Mouse (Mus musculus): ENCODE data around the gene Fdps. TPM values are rescaled to one million over a fixed set of nuclear protein-coding genes. Genes with fewer than 3 reads are reported as not detected.
A peak's percentile ranks its signal among the peaks of the same experiment; 100 is the strongest.

Gene Fdps
- polyA plus RNA-seq, 1 experiment, result 48.9 TPM

GRCm38 (mm10) chr3:89106881-89107280 lies 5.1 kb upstream of the Fdps start:
- peaks cover 70% of the 10 kb centered on the region for H3K4me1 ChIP-seq
- H3K4me3 ChIP-seq (replicated peaks), result peak overlapping the region; percentile 53
- no peaks in the 10 kb centered on the region for H3K27me3 ChIP-seq (replicated peaks)
- TF ChIP-seq GATA1 (IDR thresholded peaks at IDR 0.05; ENCODE audit: borderline replicate concordance, low read length), result peak; percentile 32; the same call in 1 of the 3 replicates
- 0 out of 2 replicates have a peak, but pooled peaks have one; percentile 11 for TF ChIP-seq FLI1 (IDR thresholded peaks at IDR 0.05; ENCODE audit: low read length)
- H3K9me3 ChIP-seq, result no peaks in the 10 kb centered on the region
- no peaks in the 10 kb centered on the region for H3K36me3 ChIP-seq (replicated peaks; ENCODE audit: low read length)

- H3K4me3 ChIP-seq (replicated peaks), result peak overlapping the region; percentile 59
- TF ChIP-seq FLI1 (IDR thresholded peaks at IDR 0.05; ENCODE audit: low read length), result no peak
- TF ChIP-seq GATA1 (IDR thresholded peaks at IDR 0.05; ENCODE audit: borderline replicate concordance, low read length), result no peak
- H3K9me3 ChIP-seq, result no peaks in the 10 kb centered on the region
- H3K27me3 ChIP-seq (replicated peaks), result no peaks in the 10 kb centered on the region
- peaks cover 25% of the 10 kb centered on the region for H3K36me3 ChIP-seq (replicated peaks; ENCODE audit: low read length)
- H3K4me1 ChIP-seq, result peaks cover 80% of the 10 kb centered on the region
These were observed 1.5 kb upstream of the Fdps start for GRCm38 (mm10) chr3:89103291-89103595.

- Histone ChIP-seq H3K4me1 (peaks cover 80% of the 10 kb centered on the region), H3K9me3 (no peaks in the 10 kb centered on the region), H3K27me3 (replicated peaks) (no peaks in the 10 kb centered on the region), H3K4me3 (replicated peaks) (peak overlapping the region; percentile 92), H3K36me3 (replicated peaks; ENCODE audit: low read length) (peaks cover 30% of the 10 kb centered on the region)
- TF ChIP-seq FLI1 (IDR thresholded peaks at IDR 0.05; ENCODE audit: low read length), result no peak
- no peak for TF ChIP-seq GATA1 (IDR thresholded peaks at IDR 0.05; ENCODE audit: borderline replicate concordance, low read length)
These were observed 934 bp upstream of the Fdps start for GRCm38 (mm10) chr3:89102495-89103290.

GRCm38 (mm10) chr3:89101459-89101811 lies 324 bp downstream of the Fdps start:
- Histone ChIP-seq H3K27me3 (replicated peaks) (no peaks in the 10 kb centered on the region), H3K36me3 (replicated peaks; ENCODE audit: low read length) (peaks cover 43% of the 10 kb centered on the region), H3K9me3 (no peaks in the 10 kb centered on the region), H3K4me3 (replicated peaks) (peak overlapping the region; percentile 92), H3K4me1 (peaks cover 80% of the 10 kb centered on the region)
- TF ChIP-seq FLI1 (IDR thresholded peaks at IDR 0.05; ENCODE audit: low read length), result no peak
- TF ChIP-seq GATA1 (IDR thresholded peaks at IDR 0.05; ENCODE audit: borderline replicate concordance, low read length), result no peak

- Histone ChIP-seq H3K9me3 (no peaks in the 10 kb centered on the region), H3K4me3 (replicated peaks) (peak within 1 kb of the TSS; percentile 92), H3K27me3 (replicated peaks) (no peaks in the 10 kb centered on the region), H3K4me1 (peaks cover 80% of the 10 kb centered on the region), H3K36me3 (replicated peaks; ENCODE audit: low read length) (peaks cover 49% of the 10 kb centered on the region)
- TF ChIP-seq FLI1 (IDR thresholded peaks at IDR 0.05; ENCODE audit: low read length) (no peak), GATA1 (IDR thresholded peaks at IDR 0.05; ENCODE audit: borderline replicate concordance, low read length) (no peak)
These were observed 948 bp downstream of the Fdps start, which contains the start of gene Gm43738 for GRCm38 (mm10) chr3:89100811-89101210. Gene Gm43738, minus strand, starts transcription at chr3:89101099.

- no peaks in the 10 kb centered on the region for H3K9me3 ChIP-seq
- H3K36me3 ChIP-seq (replicated peaks; ENCODE audit: low read length), result peaks cover 64% of the 10 kb centered on the region
- H3K4me1 ChIP-seq, result peaks cover 76% of the 10 kb centered on the region
- TF ChIP-seq GATA1 (IDR thresholded peaks at IDR 0.05; ENCODE audit: borderline replicate concordance, low read length) (no peak), FLI1 (IDR thresholded peaks at IDR 0.05; ENCODE audit: low read length) (no peak)
- H3K27me3 ChIP-seq (replicated peaks), result peaks cover 16% of the 10 kb centered on the region
- no peak overlapping the region for H3K4me3 ChIP-seq (replicated peaks)
These were observed 7.7 kb downstream of the Fdps start for GRCm38 (mm10) chr3:89094021-89094420.

GRCm38 (mm10) chr3:89093175-89093574 lies 8.6 kb downstream of the Fdps start, which contains the start of gene Rusc1:
Gene Rusc1, minus strand, starts transcription at chr3:89093311.
- Histone ChIP-seq H3K9me3 (no peaks in the 10 kb centered on the region), H3K27me3 (replicated peaks) (peaks cover 16% of the 10 kb centered on the region), H3K4me1 (peaks cover 76% of the 10 kb centered on the region), H3K4me3 (replicated peaks) (peak within 1 kb of the TSS; percentile 12), H3K36me3 (replicated peaks; ENCODE audit: low read length) (peaks cover 62% of the 10 kb centered on the region)
- no peak for TF ChIP-seq GATA1 (IDR thresholded peaks at IDR 0.05; ENCODE audit: borderline replicate concordance, low read length)

- peak overlapping the region; percentile 12 for H3K4me3 ChIP-seq (replicated peaks)
- H3K36me3 ChIP-seq (replicated peaks; ENCODE audit: low read length), result peaks cover 62% of the 10 kb centered on the region
- no peaks in the 10 kb centered on the region for H3K9me3 ChIP-seq
- peaks cover 16% of the 10 kb centered on the region for H3K27me3 ChIP-seq (replicated peaks)
- H3K4me1 ChIP-seq, result peaks cover 76% of the 10 kb centered on the region
- TF ChIP-seq FLI1 (IDR thresholded peaks at IDR 0.05; ENCODE audit: low read length), result no peak
- TF ChIP-seq GATA1 (IDR thresholded peaks at IDR 0.05; ENCODE audit: borderline replicate concordance, low read length), result no peak
These were observed 9.2 kb downstream of the Fdps start for GRCm38 (mm10) chr3:89092509-89093090.

- Histone ChIP-seq H3K4me1 (peaks cover 76% of the 10 kb centered on the region), H3K27me3 (replicated peaks) (peaks cover 16% of the 10 kb centered on the region), H3K36me3 (replicated peaks; ENCODE audit: low read length) (peaks cover 62% of the 10 kb centered on the region), H3K4me3 (replicated peaks) (peak overlapping the region; percentile 96), H3K9me3 (no peaks in the 10 kb centered on the region)
- no peak for TF ChIP-seq GATA1 (IDR thresholded peaks at IDR 0.05; ENCODE audit: borderline replicate concordance, low read length)
- TF ChIP-seq FLI1 (IDR thresholded peaks at IDR 0.05; ENCODE audit: low read length), result no peak
These were observed 9.8 kb downstream of the Fdps start for GRCm38 (mm10) chr3:89091811-89092508.
